ENCODE assay signal across 35 mouse cellular contexts in genomic region chr4:96664668-96665454, GRCm38 (mm10). TPM values are rescaled to one million over a fixed set of nuclear protein-coding genes. Genes with fewer than 3 reads are reported as not detected.
DNase-seq lines count a peak whose midpoint lies in the region; ATAC-seq and TF ChIP-seq lines count a peak whose summit lies in the region.
"Had no signal": no experiment of that assay in that cellular context is flagged by ENCODE, and none has a peak within 500 bp of the region (broad histone marks: within the 10 kb centered on the region; RNA-seq: fewer than 3 reads in every experiment).

No protein-coding gene starts in this region.

- no peaks in the 10 kb centered on the region; the same call in 1 of the 2 replicates for H3K36me3 ChIP-seq in kidney, adult 2 months (ENCODE audit: control insufficient read depth, insufficient read depth, low read length)
- no peaks in the 10 kb centered on the region for H3K36me3 ChIP-seq in kidney, embryonic 14.5 days (ENCODE audit: control insufficient read depth, insufficient read depth, low read length)
- no peaks in the 10 kb centered on the region for H3K36me3 ChIP-seq in liver, postnatal 0 days (replicated peaks; ENCODE audit: insufficient read depth, low read length)
- H3K36me3 ChIP-seq in liver, embryonic 11.5 days (ENCODE audit: control insufficient read depth, insufficient read depth, low read length), result no peaks in the 10 kb centered on the region
- H3K36me3 ChIP-seq: embryonic facial prominence, embryonic 12.5 days; embryonic facial prominence, embryonic 15.5 days; G1E; heart, embryonic 12.5 days; heart, embryonic 15.5 days; hindbrain, embryonic 10.5 days; hindbrain, embryonic 13.5 days had no signal

- H3K4me1 ChIP-seq in kidney, adult 2 months (ENCODE audit: control insufficient read depth, insufficient read depth, low read length), result no peaks in the 10 kb centered on the region
- no peaks in the 10 kb centered on the region for H3K4me1 ChIP-seq in kidney, embryonic 14.5 days (ENCODE audit: control insufficient read depth, insufficient read depth, low read length)
- H3K4me1 ChIP-seq in liver, postnatal 0 days (ENCODE audit: insufficient read depth), result no peaks in the 10 kb centered on the region
- no peaks in the 10 kb centered on the region for H3K4me1 ChIP-seq in liver, embryonic 11.5 days (replicated peaks; ENCODE audit: control insufficient read depth, insufficient read depth, low read length)
- H3K4me1 ChIP-seq: embryonic facial prominence, embryonic 12.5 days; embryonic facial prominence, embryonic 15.5 days; heart, embryonic 12.5 days; heart, embryonic 15.5 days; hindbrain, embryonic 10.5 days; hindbrain, embryonic 13.5 days had no signal

- no peak overlapping the region for H3K9ac ChIP-seq in kidney, embryonic 14.5 days (ENCODE audit: low read depth, low read length)
- H3K9ac ChIP-seq in liver, postnatal 0 days (replicated peaks), result no peak overlapping the region
- no peak overlapping the region for H3K9ac ChIP-seq in liver, embryonic 11.5 days (ENCODE audit: low read depth, low read length)
- H3K9ac ChIP-seq: embryonic facial prominence, embryonic 12.5 days; embryonic facial prominence, embryonic 15.5 days; forebrain, postnatal 0 days; heart, embryonic 12.5 days; heart, embryonic 15.5 days; hindbrain, embryonic 13.5 days had no signal

- H3K9me3 ChIP-seq in kidney, embryonic 14.5 days (ENCODE audit: control insufficient read depth, low read length), result no peaks in the 10 kb centered on the region
- H3K9me3 ChIP-seq in liver, postnatal 0 days (ENCODE audit: low read length), result no peaks in the 10 kb centered on the region
- no peaks in the 10 kb centered on the region for H3K9me3 ChIP-seq in liver, embryonic 11.5 days (ENCODE audit: control insufficient read depth, low read length)
- H3K9me3 ChIP-seq: embryonic facial prominence, embryonic 12.5 days; embryonic facial prominence, embryonic 15.5 days; G1E; heart, embryonic 12.5 days; heart, embryonic 15.5 days; hindbrain, embryonic 10.5 days; hindbrain, embryonic 13.5 days had no signal

- ATAC-seq in kidney, embryonic 14.5 days (ENCODE audit: low FRiP score, low TSS enrichment), result no peak
- peak; percentile 96 for ATAC-seq in liver, postnatal 0 days
- ATAC-seq in liver, embryonic 11.5 days (replicated peaks; ENCODE audit: low FRiP score), result no peak
- ATAC-seq in megakaryocyte progenitor cell, adult 5-6 weeks (replicated peaks; ENCODE audit: poor library complexity), result no peak
- ATAC-seq: forebrain, embryonic 14.5 days; forebrain, postnatal 0 days; Patski had no signal

- no peak overlapping the region for H3K4me3 ChIP-seq in kidney, adult 2 months (ENCODE audit: insufficient read depth, low read depth, low read length)
- no peak overlapping the region for H3K4me3 ChIP-seq in kidney, embryonic 14.5 days (ENCODE audit: low read length)
- no peak overlapping the region for H3K4me3 ChIP-seq in liver, postnatal 0 days (ENCODE audit: low read depth, low read length)
- H3K4me3 ChIP-seq in liver, embryonic 11.5 days (ENCODE audit: low read depth, low read length), result no peak overlapping the region
- H3K4me3 ChIP-seq: embryonic facial prominence, embryonic 12.5 days; embryonic facial prominence, embryonic 15.5 days; gastrocnemius, adult 2 months; heart, embryonic 12.5 days; heart, embryonic 15.5 days; hindbrain, embryonic 10.5 days; hindbrain, embryonic 13.5 days had no signal

- TF ChIP-seq POLR2A in kidney, adult 2 months (IDR thresholded peaks at IDR 0.05; ENCODE audit: low read depth, low read length), result no peak

- no peak overlapping the region for H3K4me2 ChIP-seq in kidney, embryonic 14.5 days (replicated peaks; ENCODE audit: low read depth, low read length)
- no peak overlapping the region for H3K4me2 ChIP-seq in liver, postnatal 0 days (ENCODE audit: low read depth, low read length)
- no peak overlapping the region for H3K4me2 ChIP-seq in liver, embryonic 11.5 days
- H3K4me2 ChIP-seq: embryonic facial prominence, embryonic 12.5 days; embryonic facial prominence, embryonic 15.5 days; heart, embryonic 12.5 days; heart, embryonic 15.5 days; hindbrain, embryonic 13.5 days had no signal

- peak; percentile 70 for DNase-seq in kidney, adult 2 months
- peak; percentile 29 for DNase-seq in kidney, postnatal 14 days
- DNase-seq in kidney, postnatal 10 days, result no peak
- no peak for DNase-seq in liver, postnatal 0 days
- no peak for DNase-seq in liver, embryonic 11.5 days (ENCODE audit: low spot score)
- peak; percentile 24 for DNase-seq in large intestine, adult 2 months (ENCODE audit: low read depth, low spot score)
- DNase-seq: adrenal gland, postnatal 10 days; adrenal gland, postnatal 36 days; B cell, adult 2 months; cerebellum, adult 11 months; cerebellum, adult 2 months; cerebellum, adult 9-11 months; cerebellum, postnatal 25 days; forebrain, postnatal 0 days; gastrocnemius, adult 2 months; gastrocnemius, postnatal 14 days; heart, adult 18-20 months; heart, postnatal 10 days; heart, postnatal 36 days had no signal

- 35% methylated on average over 1 of the region's 1 CpGs for WGBS in kidney, adult 2 months
- WGBS in kidney, embryonic 14.5 days, result 78% methylated on average over 1 of the region's 1 CpGs
- 53% methylated on average over 1 of the region's 1 CpGs for whole genome bisulfite sequencing in liver, postnatal 0 days (ENCODE audit: insufficient replicate concordance)
- WGBS in liver, embryonic 11.5 days, result 91% methylated on average over 1 of the region's 1 CpGs
- 20% methylated on average over 1 of the region's 1 CpGs for WGBS in large intestine, adult 2 months

- TF ChIP-seq CTCF in kidney, adult 2 months (conservative IDR thresholded peaks at IDR 0.05; ENCODE audit: insufficient read depth, insufficient read length, low read depth, low read length), result no peak
- no peak for TF ChIP-seq CTCF in liver, postnatal 0 days (IDR thresholded peaks at IDR 0.05; ENCODE audit: low read depth)

- no peaks in the 10 kb centered on the region for H3K27me3 ChIP-seq in kidney, adult 2 months (replicated peaks; ENCODE audit: control insufficient read depth, insufficient read depth, low read length)
- no peaks in the 10 kb centered on the region for H3K27me3 ChIP-seq in kidney, embryonic 14.5 days (ENCODE audit: control insufficient read depth, insufficient read depth, low read length)
- no peaks in the 10 kb centered on the region for H3K27me3 ChIP-seq in liver, postnatal 0 days (ENCODE audit: insufficient read depth, low read length)
- no peaks in the 10 kb centered on the region for H3K27me3 ChIP-seq in liver, embryonic 11.5 days (replicated peaks; ENCODE audit: control insufficient read depth, insufficient read depth, low read length)
- H3K27me3 ChIP-seq: CH12.LX; embryonic facial prominence, embryonic 12.5 days; embryonic facial prominence, embryonic 15.5 days; heart, embryonic 12.5 days; heart, embryonic 15.5 days; hindbrain, embryonic 13.5 days; Patski had no signal

- TF ChIP-seq EP300 in liver, postnatal 0 days (IDR thresholded peaks at IDR 0.05; ENCODE audit: low read depth), result no peak; the same call in 1 of the 2 replicates

- peak overlapping the region; percentile 71 for H3K27ac ChIP-seq in kidney, adult 2 months (ENCODE audit: insufficient read depth, low read depth, low read length)
- H3K27ac ChIP-seq in kidney, embryonic 14.5 days (ENCODE audit: low read depth, low read length), result no peak overlapping the region
- H3K27ac ChIP-seq in liver, postnatal 0 days (ENCODE audit: low read depth), result peak overlapping the region; percentile 55; the same call in 1 of the 2 replicates
- no peak overlapping the region for H3K27ac ChIP-seq in liver, embryonic 11.5 days (ENCODE audit: low read depth, low read length)
- H3K27ac ChIP-seq: embryonic facial prominence, embryonic 12.5 days; embryonic facial prominence, embryonic 15.5 days; gastrocnemius, adult 2 months; heart, embryonic 15.5 days; hindbrain, embryonic 10.5 days; hindbrain, embryonic 13.5 days had no signal

RNA-seq across cellular contexts. Expression of gene Cyp2j5, which starts 0.9 kb away (rescaled TPM):
- polyA plus RNA-seq in kidney, adult 2 months (2012; rRNA removed), result 315 and 329 TPM in 2 replicates
- 0.59 and 1.1 TPM in 2 replicates for polyA plus RNA-seq in kidney, embryonic 14.5 days (2014; fragmentation: Nextera tagmentation; extraction: Ambion mirVana)
- 24.4 and 27.6 TPM in 2 replicates for polyA plus RNA-seq in liver, postnatal 0 days (2015; fragmentation: Nextera tagmentation; extraction: Ambion mirVana)
- 0.10 TPM in 2 replicates for polyA plus RNA-seq in liver, embryonic 11.5 days (2014; fragmentation: Nextera tagmentation; extraction: Ambion mirVana)
- not detected in 2 replicates for polyA plus RNA-seq in large intestine, adult 2 months (2012; rRNA removed)
- not detected in 2 replicates for total RNA-seq in megakaryocyte progenitor cell, adult 5-6 weeks (2015)
- total RNA-seq in megakaryocyte progenitor cell, adult 5-6 weeks (2017), result not detected in 2 replicates
- total RNA-seq: adrenal gland, postnatal 36 days; CH12.LX; common myeloid progenitor, adult 5-6 weeks; forebrain, postnatal 0 days; G1E; gastrocnemius, adult 2 months; gastrocnemius, postnatal 14 days; heart, adult 18-20 months; heart, postnatal 10 days; heart, postnatal 36 days had no signal
- polyA plus RNA-seq: cerebellum, adult 2 months; embryonic facial prominence, embryonic 12.5 days; embryonic facial prominence, embryonic 15.5 days; forebrain, embryonic 11.5 days; forebrain, embryonic 14.5 days; forebrain, postnatal 0 days; frontal cortex, adult 2 months; G1E; gonadal fat pad, adult 2 months; heart, embryonic 12.5 days; heart, embryonic 15.5 days; hindbrain, embryonic 10.5 days; hindbrain, embryonic 13.5 days had no signal

Comparison
In these comparisons a context has a peak if more than half of its experiments do, and no peak if none do; other contexts are left out.
1. DNase-seq: peak in kidney, adult 2 months (single experiment), kidney, postnatal 14 days (single experiment) and large intestine, adult 2 months (single experiment); none in kidney, postnatal 10 days (single experiment), liver, postnatal 0 days (single experiment) and liver, embryonic 11.5 days (single experiment).
2. H3K27ac ChIP-seq: peak in kidney, adult 2 months (single experiment) and liver, postnatal 0 days (single experiment); none in kidney, embryonic 14.5 days (single experiment) and liver, embryonic 11.5 days (single experiment).
3. RNA of gene Cyp2j5, which starts 0.9 kb away (polyA plus RNA-seq): 315 to 329 TPM in kidney, adult 2 months and 24.4 to 27.6 TPM in liver, postnatal 0 days; 0.59 to 1.1 TPM in kidney, embryonic 14.5 days, 0.10 TPM in liver, embryonic 11.5 days and not detected in large intestine, adult 2 months; every median in the first group is over 10 times any median in the second.